Mouse (Mus musculus): Measurements from ENCODE around the gene Tbc1d24.
A peak's percentile ranks its signal among the peaks of the same experiment; 100 is the strongest.

Gene Tbc1d24

GRCm38 (mm10) chr17:24209916-24210240 lies 4.5 kb upstream of the Tbc1d24 start:
- DNase-seq (ENCODE audit: low spot score in 2 of 2): no peak

DNA sequence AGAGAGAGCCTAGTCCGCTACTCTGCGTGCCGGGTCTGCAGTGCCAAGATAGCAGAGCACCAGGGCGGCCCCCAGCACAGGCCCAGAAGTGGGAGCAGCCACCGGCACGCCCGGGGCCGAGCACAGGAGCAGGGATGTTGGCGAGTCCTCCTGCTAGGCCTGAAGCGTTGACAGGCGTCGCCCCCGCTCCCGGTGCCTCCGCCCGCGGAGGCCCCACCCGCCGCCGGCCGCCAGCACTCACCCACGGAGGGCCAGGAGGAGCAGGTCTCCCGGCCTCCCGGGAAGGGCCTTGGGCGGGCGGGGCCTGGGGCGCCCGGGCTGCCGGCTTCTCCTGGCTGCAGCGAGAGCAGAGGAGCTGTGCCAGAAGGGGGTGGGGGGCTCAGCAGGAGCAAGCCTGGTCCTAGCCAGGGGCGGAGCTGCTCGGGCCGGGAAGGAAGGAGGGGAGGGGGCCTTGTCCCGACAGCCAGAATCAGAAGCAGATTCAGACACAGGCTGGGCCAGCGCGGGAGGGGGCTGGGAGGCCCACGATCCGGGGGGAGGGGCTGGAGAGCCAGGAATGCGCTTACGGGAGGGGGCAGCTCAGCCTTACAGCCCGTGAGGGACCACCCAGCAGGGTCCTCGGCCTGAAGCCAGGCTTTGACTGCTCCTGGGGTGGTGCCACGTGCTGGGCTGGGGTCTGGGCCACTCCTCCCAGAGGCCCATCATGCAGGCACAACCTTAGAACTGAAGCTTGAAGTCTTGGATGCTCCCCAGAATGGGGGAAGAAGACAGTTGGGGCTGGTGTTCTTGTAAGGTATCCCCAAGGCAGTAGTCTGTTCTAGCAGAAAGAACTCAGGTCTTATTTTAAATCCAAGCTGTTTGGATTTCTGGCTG lies 3.9 kb upstream of the Tbc1d24 start, which contains the start of gene Ntn3:
Gene Ntn3 (minus strand): TSS at position 489 of the 873 bp plus-strand sequence.
- peak in 1 of 2 experiments; percentile 55 for DNase-seq (ENCODE audit: low spot score in 2 of 2)

- no peak for DNase-seq (ENCODE audit: low spot score in 2 of 2)
Observed at GRCm38 (mm10) chr17:24208641-24209042, 3.3 kb upstream of the Tbc1d24 start.

DNA sequence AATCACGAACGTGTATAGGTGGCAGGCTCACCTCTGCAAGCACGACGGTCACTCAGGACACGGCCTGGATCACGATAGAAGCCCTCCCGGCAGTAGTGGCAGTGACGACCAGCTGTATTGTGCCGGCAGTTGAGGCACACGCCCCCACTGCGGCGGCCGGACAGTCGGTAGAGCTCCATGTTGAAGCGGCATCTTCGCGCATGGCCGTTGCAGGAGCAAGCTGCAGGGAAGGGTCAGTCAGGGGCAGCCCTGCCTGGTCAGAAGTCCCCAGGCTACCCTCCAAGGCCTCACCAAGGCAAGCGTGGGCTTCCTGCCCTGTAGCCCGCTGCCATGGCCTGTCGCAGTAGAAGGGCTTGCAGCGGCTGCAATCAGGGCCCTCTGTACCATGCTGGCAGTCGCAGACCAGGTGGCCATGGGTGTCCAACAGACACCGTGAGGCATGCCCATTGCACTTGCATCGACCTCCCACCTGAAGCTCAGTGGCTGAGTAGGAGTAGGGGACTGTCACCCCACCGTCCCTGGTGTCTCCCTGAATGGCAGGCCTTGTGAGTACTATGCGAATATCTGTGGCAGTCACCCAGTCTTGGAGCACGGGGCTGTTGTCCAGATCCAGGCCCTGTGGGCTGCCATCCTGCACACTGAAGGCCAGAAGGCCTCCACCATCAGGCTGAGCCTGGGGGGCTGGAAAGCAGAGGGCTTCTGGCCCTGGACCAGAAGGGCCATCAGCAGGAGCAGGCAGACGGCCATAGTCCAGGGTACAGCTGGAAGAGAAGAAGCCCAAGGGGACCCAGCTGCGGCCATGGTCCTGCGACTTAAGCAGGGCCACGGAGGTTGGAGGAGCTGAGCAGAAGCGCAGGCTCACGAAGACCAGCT lies 2.6 kb upstream of the Tbc1d24 start:
- DNase-seq (ENCODE audit: low spot score in 2 of 2): no peak

GRCm38 (mm10) chr17:24206451-24207351 lies 1.3 kb upstream of the Tbc1d24 start:
- peak; percentile 80 for DNase-seq (ENCODE audit: low spot score in 2 of 2)

DNA sequence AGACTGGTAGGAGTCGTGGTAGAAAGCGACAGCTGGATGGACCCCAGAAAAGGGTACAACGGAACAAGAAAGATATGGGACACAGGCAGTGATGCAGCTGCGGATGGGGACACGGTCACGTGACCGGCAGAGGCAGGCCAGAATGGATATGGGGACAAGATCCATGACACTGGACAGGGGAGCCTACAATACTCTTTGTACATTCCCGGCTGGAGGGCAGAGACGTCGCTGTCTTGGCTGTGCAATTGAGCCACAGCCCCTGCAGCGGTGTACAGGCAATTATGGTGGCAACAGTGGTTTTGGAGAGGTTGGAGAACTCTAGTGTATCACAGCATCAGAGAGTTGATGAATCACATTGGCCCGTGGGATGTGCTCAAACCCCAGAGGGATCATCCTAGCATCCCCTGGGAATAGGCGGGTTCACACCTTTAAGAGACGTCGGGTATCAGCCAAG lies 573 bp upstream of the Tbc1d24 start:
- DNase-seq (ENCODE audit: low spot score in 2 of 2): peak in 1 of 2 experiments; percentile 50

- no peak for DNase-seq (ENCODE audit: low spot score in 2 of 2)
Observed at GRCm38 (mm10) chr17:24204846-24205245, 516 bp downstream of the Tbc1d24 start.

DNA sequence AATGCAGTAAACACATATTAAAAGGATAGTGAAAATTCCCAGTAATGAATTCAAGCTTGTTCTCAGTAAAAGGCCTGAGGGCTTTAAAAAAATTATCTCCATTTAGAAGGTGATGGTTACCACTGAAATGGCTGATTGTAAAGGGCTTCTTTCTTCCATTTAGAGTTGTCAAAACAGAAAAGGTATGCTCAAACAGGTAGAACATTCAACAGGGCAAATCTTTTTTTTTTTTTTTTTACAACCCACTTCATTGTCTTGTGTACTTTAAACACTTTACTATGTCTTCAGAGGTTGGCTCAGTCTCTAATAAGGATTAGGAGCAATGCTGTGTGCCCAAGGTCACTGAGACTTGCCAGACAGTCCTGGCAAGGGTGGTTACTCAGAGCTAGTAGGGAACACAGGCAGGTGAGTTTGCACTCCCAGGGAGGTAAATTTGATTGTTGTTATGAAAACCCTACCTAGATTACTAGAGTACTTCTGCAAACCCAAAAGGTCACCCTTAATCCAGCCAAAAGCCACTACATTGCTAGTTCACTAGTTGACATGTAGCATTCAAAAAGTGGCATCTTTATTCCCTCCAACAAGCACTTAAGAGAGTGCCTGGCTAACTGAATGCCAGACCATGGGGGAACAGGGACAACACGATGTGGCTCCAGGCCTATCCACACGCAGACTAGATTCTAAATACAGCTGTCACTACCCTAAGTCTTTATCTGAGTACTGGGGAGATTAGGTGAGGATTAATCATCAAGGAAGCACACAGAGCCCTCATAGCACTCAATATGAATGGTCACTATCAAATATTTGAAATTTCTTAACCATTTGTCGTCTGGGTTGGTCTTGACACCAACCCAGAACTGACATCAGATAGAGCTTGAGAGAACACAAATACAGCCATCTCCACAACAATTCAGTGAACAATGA lies 1.5 kb downstream of the Tbc1d24 start:
- DNase-seq (ENCODE audit: low spot score in 2 of 2): no peak

DNA sequence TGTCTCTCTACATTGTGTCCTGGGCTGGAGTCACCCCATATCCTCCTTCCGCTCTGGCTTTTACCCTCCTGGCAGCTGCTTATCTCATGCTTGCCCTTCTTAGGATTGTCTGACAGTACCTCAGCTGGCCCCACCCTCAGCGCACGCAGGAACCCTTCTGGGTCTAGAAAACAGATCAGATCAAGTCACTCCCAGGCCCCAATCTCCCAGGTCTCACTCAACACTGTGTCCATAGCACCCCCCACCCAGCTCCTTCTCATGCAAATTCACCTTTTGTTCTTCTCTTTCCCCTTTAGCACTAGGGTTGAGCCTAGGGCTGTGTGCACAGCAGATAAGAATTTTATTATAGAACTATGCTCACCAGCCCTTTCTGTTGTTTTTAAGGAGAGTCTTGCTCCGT lies 2.3 kb downstream of the Tbc1d24 start:
- no peak for DNase-seq (ENCODE audit: low spot score in 2 of 2)

GRCm38 (mm10) chr17:24201092-24201491 lies 4.3 kb downstream of the Tbc1d24 start:
- DNase-seq (ENCODE audit: low spot score in 2 of 2): no peak

DNA sequence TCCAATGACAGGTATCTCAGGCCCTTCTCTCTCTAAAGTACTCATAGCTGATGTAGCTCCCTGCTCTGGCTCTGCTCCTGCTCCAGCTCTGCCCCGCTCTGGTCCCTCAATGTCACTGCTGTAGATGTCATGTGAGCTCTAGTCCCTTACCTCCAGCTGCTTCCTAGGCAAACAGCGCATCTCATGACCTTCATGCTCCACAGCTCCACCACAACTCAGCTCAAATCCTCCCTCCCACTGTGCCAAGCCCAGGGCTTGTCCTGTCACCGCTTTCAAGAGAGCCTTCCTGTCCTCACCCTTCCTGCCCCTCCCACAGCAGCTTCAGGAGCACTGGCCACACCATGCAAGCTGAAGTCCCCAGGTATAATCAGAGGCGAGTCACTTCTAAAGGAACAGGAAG lies 5.6 kb downstream of the Tbc1d24 start:
- DNase-seq (ENCODE audit: low spot score in 2 of 2): no peak

DNA sequence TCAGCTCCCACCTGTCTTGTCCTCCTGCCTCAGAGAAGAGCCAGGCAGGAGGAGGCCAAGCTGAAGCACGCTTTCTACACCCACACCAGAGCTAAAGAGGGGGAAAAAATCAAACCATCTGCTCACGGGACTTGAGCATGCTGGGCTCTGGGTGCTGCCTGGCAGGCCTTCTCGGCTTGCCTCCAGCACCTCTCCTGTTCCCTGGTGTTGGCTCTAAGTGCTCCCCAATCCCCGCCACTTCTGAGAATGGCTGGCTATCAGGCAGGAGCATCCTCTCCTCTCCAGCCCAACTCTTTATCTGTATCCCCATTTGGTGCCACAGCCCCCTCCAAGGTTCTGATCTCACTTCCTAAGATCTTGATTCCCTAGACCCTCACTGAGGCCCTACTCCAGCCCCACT lies 6.1 kb downstream of the Tbc1d24 start:
- peak; percentile 67 to 87 for DNase-seq (ENCODE audit: low spot score in 2 of 2)

GRCm38 (mm10) chr17:24197032-24197824 lies 8.1 kb downstream of the Tbc1d24 start:
- DNase-seq (ENCODE audit: low spot score in 2 of 2): no peak

DNA sequence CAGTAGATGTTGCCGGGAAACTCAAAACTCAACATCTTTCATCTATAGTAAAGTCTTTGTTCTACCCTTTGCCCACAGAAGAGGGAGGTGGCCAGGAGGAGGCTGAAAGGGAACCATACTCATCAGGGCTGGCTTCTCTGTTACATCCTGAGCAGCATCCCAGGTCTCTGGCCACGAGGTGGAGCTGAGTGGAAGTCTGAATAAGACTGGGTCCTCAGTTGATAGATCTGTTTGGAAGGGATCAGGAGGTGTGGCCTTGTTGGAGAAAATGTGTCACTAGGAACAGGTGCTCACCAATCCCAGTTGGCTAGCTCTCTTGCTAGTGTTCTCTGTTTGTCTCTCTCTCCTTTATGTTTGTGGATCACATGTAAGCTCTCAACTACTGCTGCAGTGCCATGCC lies 10.0 kb downstream of the Tbc1d24 start:
- DNase-seq (ENCODE audit: low spot score in 2 of 2): no peak

DNA sequence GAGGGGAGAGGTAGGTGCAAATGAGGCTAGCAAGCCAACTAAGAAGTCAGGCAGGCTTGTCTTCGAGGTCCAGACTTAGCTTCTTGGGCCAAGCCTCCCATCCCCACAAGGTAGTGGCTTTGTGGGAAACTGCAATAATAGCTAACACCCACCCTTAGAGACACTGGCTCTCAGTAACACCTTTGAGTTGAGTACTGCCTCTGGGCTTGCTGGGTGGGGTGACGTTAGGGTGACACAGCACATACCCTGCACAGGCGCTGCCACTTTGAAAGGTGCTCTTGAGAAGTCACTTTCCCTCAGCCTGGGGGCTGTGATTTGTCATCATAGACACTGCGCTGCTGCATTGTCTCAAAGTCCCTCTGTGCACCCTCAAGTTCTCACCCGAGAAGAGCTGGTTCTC lies 11.6 kb downstream of the Tbc1d24 start:
- DNase-seq (ENCODE audit: low spot score in 2 of 2): no peak

DNA sequence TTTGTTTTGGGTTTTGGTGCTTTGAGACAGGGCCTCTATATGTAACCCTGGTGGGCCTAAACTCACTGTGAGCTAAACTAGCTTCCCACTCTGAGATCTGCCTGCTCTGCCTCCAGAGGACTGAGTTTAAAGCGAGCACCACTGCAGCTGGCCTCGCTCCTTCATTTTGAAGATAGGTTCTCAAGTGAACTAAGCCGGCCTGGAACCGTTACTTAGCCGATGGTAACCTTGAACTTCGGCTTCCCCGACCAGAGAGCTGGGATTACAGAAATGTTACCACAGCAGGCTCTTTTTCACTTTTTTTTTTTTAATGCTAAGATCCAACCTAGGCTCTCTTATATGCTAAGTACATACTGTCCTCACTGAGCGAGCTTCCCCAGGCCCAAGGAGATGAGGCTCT lies 12.1 kb downstream of the Tbc1d24 start:
- DNase-seq (ENCODE audit: low spot score in 2 of 2): no peak

GRCm38 (mm10) chr17:24192848-24193247 lies 12.5 kb downstream of the Tbc1d24 start:
- DNase-seq (ENCODE audit: low spot score in 2 of 2): no peak

- DNase-seq (ENCODE audit: low spot score in 2 of 2): no peak
Observed at GRCm38 (mm10) chr17:24191481-24191880, 13.9 kb downstream of the Tbc1d24 start.

- DNase-seq (ENCODE audit: low spot score in 2 of 2): no peak
Observed at GRCm38 (mm10) chr17:24190934-24191333, 14.4 kb downstream of the Tbc1d24 start.

DNA sequence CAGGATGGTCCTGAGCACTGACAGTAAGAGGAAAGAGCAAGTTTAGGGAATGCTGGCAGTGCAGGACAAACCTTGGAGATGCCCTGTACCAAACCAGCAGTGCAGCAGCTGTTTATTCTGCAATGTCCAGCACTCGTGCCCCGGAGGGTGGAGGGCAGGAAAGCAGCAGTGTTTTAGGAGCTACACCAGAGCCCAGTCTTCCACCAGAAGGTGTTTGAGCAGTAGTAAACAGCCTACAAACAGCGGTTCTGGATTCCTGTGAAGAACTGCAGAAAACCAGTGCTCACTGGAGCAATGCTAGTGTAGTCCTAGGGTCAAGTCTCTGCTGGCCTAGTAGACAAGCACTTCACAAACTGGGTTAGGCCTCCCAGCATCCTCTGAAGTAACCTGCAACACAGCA lies 31.1 kb downstream of the Tbc1d24 start:
- DNase-seq (ENCODE audit: low spot score in 2 of 2): no peak

All from frontal cortex, postnatal 36 days (tissue).